Mouse (Mus musculus): ENCODE measurements around the gene Myh15.
"Not testable (repeated sequence)": the region's sequence is repeated elsewhere in the genome, so short reads cannot be mapped to it uniquely, and the experiment has no call there.

Gene Myh15

DNA sequence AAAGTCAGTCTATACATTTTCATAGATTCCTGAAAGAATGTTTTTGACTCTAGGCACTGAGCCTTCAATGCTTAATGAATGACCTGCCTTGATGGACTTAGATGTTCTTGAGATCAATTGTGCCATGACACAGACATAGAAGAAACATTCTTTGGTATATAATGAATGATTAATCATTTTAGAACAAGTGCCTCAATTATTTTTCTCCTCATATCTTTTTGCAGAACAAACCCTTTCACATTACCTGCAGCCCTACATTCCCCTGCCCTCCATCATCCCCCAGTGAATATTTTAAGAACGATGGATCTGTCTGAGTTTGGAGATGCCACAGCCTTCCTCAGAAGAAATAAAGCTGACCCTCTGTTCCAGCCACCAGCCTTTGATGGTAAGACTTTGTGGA is at the start of gene Myh15:
Myh15 (plus strand) TSS at position 301 of the 400 bp plus-strand sequence.
- no peak for DNase-seq (ENCODE audit: extremely low spot score)

DNA sequence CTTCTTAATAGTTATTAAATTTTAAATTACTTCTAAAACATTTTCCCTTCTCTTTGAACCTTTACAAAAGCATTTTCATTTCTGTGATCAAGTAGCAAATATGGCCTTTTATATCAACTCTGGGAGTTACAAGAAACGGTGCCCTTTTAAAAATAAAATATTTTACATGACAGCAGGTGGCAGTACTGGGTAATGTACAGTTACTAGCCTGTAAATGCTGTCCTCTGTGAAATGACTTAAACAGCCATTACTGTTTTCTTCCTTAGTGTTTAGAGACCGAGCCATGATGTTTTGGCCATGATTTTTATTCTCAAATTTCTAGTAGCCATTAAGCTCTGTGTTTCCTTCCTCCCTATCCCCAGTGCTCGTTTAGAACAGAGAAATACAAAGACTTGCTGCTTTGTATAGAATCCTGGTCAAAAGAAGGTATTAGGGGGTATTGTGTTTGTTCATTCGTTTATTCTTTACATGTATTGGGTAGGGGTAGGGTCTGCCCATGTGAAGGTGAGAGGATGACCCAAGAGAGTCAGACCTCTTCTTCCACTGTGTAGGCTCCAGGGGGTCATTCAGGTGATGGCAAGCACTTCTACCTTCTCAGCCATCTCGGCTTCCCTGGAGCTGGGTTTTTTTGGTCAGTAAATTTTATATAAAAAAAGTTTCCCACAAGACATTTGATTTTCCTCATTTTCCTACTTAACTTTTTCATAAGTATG is 40.5 kb upstream of the Myh15 start:
- no peak for DNase-seq (ENCODE audit: extremely low spot score)

- DNase-seq (ENCODE audit: extremely low spot score) = no peak
These were observed 21.4 kb upstream of the Myh15 start for GRCm38 (mm10) chr16:49035852-49036251.

GRCm38 (mm10) chr16:49037771-49038170 is 19.5 kb upstream of the Myh15 start:
- no peak for DNase-seq (ENCODE audit: extremely low spot score)

GRCm38 (mm10) chr16:49040554-49041221 is 16.6 kb upstream of the Myh15 start:
- no peak for DNase-seq (ENCODE audit: extremely low spot score)

GRCm38 (mm10) chr16:49049214-49049613 is 8.1 kb upstream of the Myh15 start:
- DNase-seq (ENCODE audit: extremely low spot score) = no peak

- no peak for DNase-seq (ENCODE audit: extremely low spot score)
These were observed 12.1 kb downstream of the Myh15 start for GRCm38 (mm10) chr16:49069256-49069963.

DNA sequence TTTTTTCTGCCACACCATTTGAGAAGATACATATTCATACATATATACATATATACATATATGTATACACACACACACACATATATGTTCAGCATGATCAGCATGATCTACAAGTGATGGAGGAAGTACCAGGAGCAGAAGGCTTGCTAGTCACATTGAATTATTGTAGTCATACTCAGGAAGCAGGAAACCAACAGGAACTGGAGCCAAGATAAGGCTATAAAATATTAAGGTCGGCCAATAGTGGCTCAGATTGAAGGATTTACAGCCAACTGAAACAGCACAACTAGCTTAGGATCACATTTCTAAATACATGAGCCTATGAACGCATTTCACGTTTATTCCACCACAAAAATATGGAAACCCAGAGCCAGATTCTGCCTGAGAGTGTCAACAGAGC is 14.0 kb downstream of the Myh15 start:
- DNase-seq (ENCODE audit: extremely low spot score) = no peak

- no peak for DNase-seq (ENCODE audit: extremely low spot score)
These were observed 70.7 kb downstream of the Myh15 start for GRCm38 (mm10) chr16:49128015-49128414.

GRCm38 (mm10) chr16:49156193-49156592 is 98.9 kb downstream of the Myh15 start:
- DNase-seq (ENCODE audit: extremely low spot score) = no peak

DNA sequence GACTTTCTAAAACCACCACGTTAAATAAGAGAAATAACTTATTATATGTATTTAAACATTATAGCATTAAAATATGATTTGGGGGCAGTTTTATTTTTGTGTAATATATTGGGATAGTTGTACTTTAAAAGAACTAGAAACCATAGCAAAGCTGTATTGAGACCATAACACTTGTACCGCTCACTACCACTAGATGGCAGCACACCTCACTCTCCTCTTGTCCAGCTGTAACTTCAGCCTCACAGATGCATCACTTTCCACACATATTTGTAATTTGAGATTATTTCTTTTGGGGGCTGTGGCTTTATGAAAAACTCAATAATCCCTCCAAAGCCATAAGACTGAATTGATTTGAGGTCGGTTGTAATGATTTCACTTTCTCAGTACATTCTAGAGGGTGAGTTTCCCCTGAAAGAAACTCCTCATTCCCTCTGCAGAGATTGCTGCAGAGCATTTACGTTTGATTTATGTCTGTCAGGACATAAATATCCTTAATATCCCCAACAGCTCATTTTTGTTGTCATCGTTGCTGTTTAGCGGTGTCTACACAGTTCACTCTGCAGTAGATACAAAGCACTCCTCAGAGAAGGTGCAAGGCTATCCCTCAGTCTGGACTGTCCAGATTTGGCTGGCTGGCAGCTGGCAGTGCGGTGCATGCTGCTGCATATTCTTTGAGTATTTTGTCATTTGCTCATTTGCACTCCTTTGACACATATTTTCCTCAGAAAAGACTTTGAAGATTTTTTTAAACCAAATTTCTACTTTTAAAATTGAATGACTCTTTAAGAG is 107.3 kb downstream of the Myh15 start:
- peak; percentile 51 for DNase-seq (ENCODE audit: extremely low spot score)

- DNase-seq (ENCODE audit: extremely low spot score) = no peak
These were observed 108.4 kb downstream of the Myh15 start for GRCm38 (mm10) chr16:49165728-49166127.

GRCm38 (mm10) chr16:49167325-49167724 is 110.0 kb downstream of the Myh15 start:
- DNase-seq (ENCODE audit: extremely low spot score) = no peak

DNA sequence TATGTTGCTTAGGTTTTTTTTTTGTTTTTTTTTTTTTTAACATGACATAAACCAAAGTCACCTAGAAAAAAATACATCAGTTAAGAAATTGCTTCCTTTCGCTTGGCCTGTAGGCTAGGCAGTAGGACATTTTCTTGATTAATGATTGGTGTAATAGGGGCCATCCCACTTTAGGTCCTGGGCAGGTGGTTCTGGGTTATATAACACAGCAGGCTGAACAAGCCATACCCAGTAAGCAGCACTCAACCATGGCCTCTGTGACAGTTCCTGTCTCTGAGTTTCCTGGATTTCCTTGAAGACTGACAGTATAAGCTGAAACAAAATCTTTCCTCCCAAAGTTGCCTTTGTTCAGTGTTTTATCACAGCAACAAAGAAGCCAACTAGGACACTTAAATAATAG is 117.8 kb downstream of the Myh15 start:
- DNase-seq (ENCODE audit: extremely low spot score) = no peak

- DNase-seq (ENCODE audit: extremely low spot score) = no peak
These were observed 118.6 kb downstream of the Myh15 start for GRCm38 (mm10) chr16:49175729-49176395.

DNA sequence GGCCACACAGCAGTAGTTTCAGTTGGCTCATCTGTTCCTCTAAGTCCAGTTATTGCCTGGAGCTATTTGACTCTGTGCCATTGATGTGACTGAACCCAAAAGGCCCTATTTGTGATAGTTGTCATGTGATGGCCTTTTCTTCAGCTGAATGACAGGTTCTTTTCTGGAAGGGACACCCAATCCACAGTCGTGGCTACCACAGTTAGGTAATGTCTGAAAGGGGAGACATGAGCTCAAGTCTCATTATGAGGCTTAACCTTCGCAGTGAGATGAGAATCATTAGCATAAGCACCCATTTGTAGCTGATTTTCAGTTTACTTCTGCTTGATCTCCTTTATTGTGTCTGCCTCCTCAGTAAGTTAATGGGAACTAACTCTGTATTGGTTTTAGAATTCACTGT is 136.2 kb downstream of the Myh15 start:
- DNase-seq (ENCODE audit: extremely low spot score) = no peak

DNA sequence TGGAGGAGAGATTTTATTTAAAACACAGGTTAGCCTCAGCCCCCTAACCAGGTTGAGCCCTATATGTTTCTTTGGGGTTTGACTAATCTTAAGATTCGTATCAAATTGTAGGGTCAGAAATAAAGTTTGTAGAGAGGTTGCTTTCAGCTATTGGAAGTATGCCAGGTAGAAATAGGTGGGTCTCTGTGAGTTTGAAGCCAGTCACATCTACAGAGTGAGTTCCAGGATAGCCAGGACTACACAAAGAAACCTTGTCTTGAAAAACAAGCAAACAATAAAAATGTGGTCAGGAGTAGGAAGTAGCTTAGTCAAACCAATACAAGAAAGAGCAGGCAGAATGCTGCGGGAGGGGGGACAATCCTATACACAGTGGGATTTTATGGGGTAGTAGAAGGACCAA is 136.7 kb downstream of the Myh15 start:
- no peak for DNase-seq (ENCODE audit: extremely low spot score)

- no peak for DNase-seq (ENCODE audit: extremely low spot score)
These were observed 139.0 kb downstream of the Myh15 start for GRCm38 (mm10) chr16:49196290-49196689.

- no peak for DNase-seq (ENCODE audit: extremely low spot score)
These were observed 140.7 kb downstream of the Myh15 start for GRCm38 (mm10) chr16:49197951-49198350.

GRCm38 (mm10) chr16:49223733-49224132 is 166.4 kb downstream of the Myh15 start:
- no peak for DNase-seq (ENCODE audit: extremely low spot score)

GRCm38 (mm10) chr16:49243517-49243916 is 186.2 kb downstream of the Myh15 start:
- DNase-seq (ENCODE audit: extremely low spot score) = not testable (repeated sequence)
